Mouse (Mus musculus) pancreas, adult 10 weeks (tissue): ENCODE data around the gene Zfp982. TPM values are rescaled to one million over a fixed set of nuclear protein-coding genes. Genes with fewer than 3 reads are reported as not detected.

Experiments
- polyA plus RNA-seq: library from polyadenylated mRNA; stranded (reverse); fragments of 350-450 nt; fragmentation: Illumina TruSeq; extraction: RNeasy Lipid Tissue Mini Kit (QIAGEN cat#74804); gene quantifications from one replicate; pipeline ENCODE4 v1.2.3, GENCODE M21; 2015; ENCODE audit warnings: low read depth, low replicate concordance; ENCODE audit not compliant: insufficient read depth

Zfp982 gene
- 2.3 TPM for polyA plus RNA-seq

GRCm38 (mm10) chr4:147492117-147492516, at the start of gene Zfp982:
Gene Zfp982, plus strand, starts transcription at chr4:147492417.

GRCm38 (mm10) chr4:147539918-147540317, 47.7 kb downstream of the Zfp982 start, which contains the start of gene Gm16503:
Gene Gm16503, plus strand, starts transcription at chr4:147540218.

GRCm38 (mm10) chr4:147553071-147553470, 60.9 kb downstream of the Zfp982 start, which contains the start of gene Zfp985:
Gene Zfp985, plus strand, starts transcription at chr4:147553277.

Other genes with a start within 250 kb of the Zfp982 start
- gene Zfp988, start 186.7 kb upstream of the Zfp982 start, polyA plus RNA-seq = not detected
- gene Zfp978, start 131.1 kb upstream of the Zfp982 start, polyA plus RNA-seq = not detected
- gene Gm16503, start 47.8 kb downstream of the Zfp982 start, polyA plus RNA-seq = not detected
- gene Zfp985, start 60.9 kb downstream of the Zfp982 start, polyA plus RNA-seq = not detected
- gene Zfp979, start 150.1 kb downstream of the Zfp982 start, polyA plus RNA-seq = 2.3 TPM
- gene Zfp534, start 210.1 kb downstream of the Zfp982 start, polyA plus RNA-seq = not detected